Mouse (Mus musculus): ENCODE results near the gene Sertad2. TPM values are rescaled to one million over a fixed set of nuclear protein-coding genes. Genes with fewer than 3 reads are reported as not detected.

The Sertad2 gene
- polyA plus RNA-seq, 1 experiment from 2014 or later, result 30.9 TPM

GRCm38 (mm10) chr11:20659094-20659493 lies 116.0 kb downstream of the Sertad2 start:
- DNase-seq (ENCODE audit: low spot score), result no peak
- 69% methylated on average over 3 of the region's 3 CpGs for WGBS
- H3K36me3 ChIP-seq (replicated peaks; ENCODE audit: control insufficient read depth, insufficient read depth), result no peaks in the 10 kb centered on the region
- ATAC-seq (ENCODE audit: low FRiP score), result no peak
- no peak overlapping the region for H3K9ac ChIP-seq
- no peak overlapping the region for H3K27ac ChIP-seq
- H3K4me1 ChIP-seq (replicated peaks; ENCODE audit: control insufficient read depth, insufficient read depth, low read length), result peaks cover 27% of the 10 kb centered on the region
- H3K4me2 ChIP-seq (replicated peaks), result no peak overlapping the region
- no peaks in the 10 kb centered on the region for H3K27me3 ChIP-seq (ENCODE audit: control insufficient read depth, insufficient read depth, low read length)
- no peak overlapping the region for H3K4me3 ChIP-seq (replicated peaks; ENCODE audit: low read length)
- no peaks in the 10 kb centered on the region for H3K9me3 ChIP-seq (ENCODE audit: control insufficient read depth, low read length)

DNA sequence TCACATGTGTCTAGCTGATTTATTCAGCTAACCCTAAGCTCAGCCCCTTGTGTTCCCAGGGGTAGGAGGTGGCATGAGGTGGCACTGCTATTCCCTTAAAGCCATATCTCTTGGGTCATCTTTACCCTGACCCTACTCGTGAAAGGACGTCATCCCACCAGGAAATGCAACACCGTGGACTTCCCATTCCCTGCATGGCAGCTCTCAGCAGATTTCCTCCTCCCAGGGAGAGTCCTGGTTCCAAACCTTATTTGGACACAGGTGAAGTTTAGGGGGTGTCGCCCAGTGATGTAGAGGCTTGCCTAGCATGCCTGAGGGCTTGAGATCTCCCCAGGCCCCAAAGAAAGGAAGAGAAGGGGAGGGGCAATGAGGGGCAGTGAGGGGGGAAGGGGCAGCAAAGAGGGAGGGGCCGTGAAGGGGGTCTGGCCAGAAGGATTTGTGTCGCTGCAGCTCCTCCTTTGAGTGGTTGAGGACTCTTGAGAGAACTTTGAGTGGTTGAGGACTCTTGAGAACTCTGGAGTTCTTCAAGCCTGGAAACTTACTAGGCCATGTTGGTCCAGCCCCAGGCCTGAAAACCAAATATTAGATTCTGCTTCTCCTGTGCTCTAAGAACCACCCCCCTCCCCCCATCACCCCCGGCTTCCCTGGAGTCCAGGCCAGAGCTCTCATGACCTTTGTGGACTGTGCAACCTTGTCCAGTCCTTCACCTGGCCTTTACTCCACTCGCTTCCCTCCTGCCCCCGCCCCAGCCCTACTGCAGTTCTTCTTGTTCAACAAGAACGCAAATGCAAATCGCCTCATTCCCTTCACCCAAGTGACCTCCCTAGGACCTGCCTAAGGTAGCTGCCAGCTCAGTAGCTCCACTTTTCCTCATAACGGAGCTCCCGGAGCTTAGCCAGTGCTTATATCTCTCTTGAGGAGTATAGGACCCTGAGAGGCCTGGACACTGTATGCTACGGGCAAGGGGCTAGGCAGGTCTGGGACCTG lies 117.4 kb downstream of the Sertad2 start:
- DNase-seq (ENCODE audit: low spot score), result no peak
- no peak overlapping the region for H3K9ac ChIP-seq
- no peaks in the 10 kb centered on the region for H3K36me3 ChIP-seq (replicated peaks; ENCODE audit: control insufficient read depth, insufficient read depth)

DNA sequence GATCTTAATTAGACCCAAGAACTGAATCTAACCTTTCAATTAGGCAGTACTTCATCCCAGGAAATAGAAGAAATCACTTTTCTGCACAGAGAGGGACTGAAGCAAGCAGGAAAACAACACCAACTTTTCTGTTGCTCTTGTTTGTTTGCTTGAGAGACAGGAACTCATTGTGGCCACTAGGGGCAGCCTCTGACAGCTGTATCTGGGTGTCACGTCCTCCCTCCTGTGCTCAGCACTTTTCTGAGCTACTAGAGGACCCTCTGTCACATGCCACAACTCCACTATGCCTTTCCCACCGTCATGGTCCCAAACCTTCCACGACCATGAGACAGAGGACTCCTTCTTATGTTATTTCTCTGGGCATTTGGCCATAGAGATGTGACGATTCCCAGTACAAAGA lies 118.6 kb downstream of the Sertad2 start:
- ATAC-seq (ENCODE audit: low FRiP score), result no peak
- H3K9me3 ChIP-seq (ENCODE audit: control insufficient read depth, low read length), result no peaks in the 10 kb centered on the region

More for the DNA sequence above, 117.4 kb downstream of the Sertad2 start:
- no peaks in the 10 kb centered on the region for H3K27me3 ChIP-seq (ENCODE audit: control insufficient read depth, insufficient read depth, low read length)
- H3K4me2 ChIP-seq (replicated peaks), result no peak overlapping the region
- no peak overlapping the region for H3K27ac ChIP-seq
- H3K4me3 ChIP-seq (replicated peaks; ENCODE audit: low read length), result no peak overlapping the region
- ATAC-seq (ENCODE audit: low FRiP score), result no peak
- H3K4me1 ChIP-seq (replicated peaks; ENCODE audit: control insufficient read depth, insufficient read depth, low read length), result peaks cover 18% of the 10 kb centered on the region
- 89% methylated on average over 14 of the region's 14 CpGs for WGBS
- H3K9me3 ChIP-seq (ENCODE audit: control insufficient read depth, low read length), result no peaks in the 10 kb centered on the region

DNA sequence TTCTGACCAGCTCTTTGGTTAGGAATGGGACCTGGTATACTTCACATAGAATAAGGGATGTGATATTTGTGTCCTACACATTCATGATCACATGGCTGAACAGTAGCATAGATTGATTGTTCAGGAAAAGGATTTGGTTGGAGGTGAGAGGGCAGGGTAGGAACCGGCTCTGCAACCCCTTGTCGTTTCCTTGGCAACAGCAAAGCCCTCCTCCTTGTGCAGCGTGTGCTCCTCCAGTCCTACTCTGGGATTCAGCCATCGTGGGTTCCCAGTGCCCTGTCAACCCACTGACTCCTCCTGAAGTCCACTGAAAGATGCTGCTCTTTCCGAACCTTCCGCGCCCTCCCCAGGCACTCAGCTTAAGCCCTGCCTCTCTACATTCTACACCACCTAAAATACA lies 119.8 kb downstream of the Sertad2 start:
- H3K9ac ChIP-seq, result no peak overlapping the region
- H3K27ac ChIP-seq, result no peak overlapping the region
- ATAC-seq (ENCODE audit: low FRiP score), result no peak

More for the DNA sequence above, 118.6 kb downstream of the Sertad2 start:
- Histone ChIP-seq H3K4me2 (replicated peaks) (no peak overlapping the region), H3K36me3 (replicated peaks; ENCODE audit: control insufficient read depth, insufficient read depth) (no peaks in the 10 kb centered on the region), H3K9ac (no peak overlapping the region), H3K27ac (no peak overlapping the region), H3K4me1 (replicated peaks; ENCODE audit: control insufficient read depth, insufficient read depth, low read length) (peaks cover 5% of the 10 kb centered on the region), H3K4me3 (replicated peaks; ENCODE audit: low read length) (no peak overlapping the region), H3K27me3 (ENCODE audit: control insufficient read depth, insufficient read depth, low read length) (no peaks in the 10 kb centered on the region)
- no peak for DNase-seq (ENCODE audit: low spot score)
- 33% methylated on average over 4 of the region's 4 CpGs for WGBS

GRCm38 (mm10) chr11:20663580-20664198 lies 120.6 kb downstream of the Sertad2 start:
- no peaks in the 10 kb centered on the region for H3K9me3 ChIP-seq (ENCODE audit: control insufficient read depth, low read length)
- H3K4me1 ChIP-seq (replicated peaks; ENCODE audit: control insufficient read depth, insufficient read depth, low read length), result no peaks in the 10 kb centered on the region; the same call in 1 of the 2 replicates
- no peaks in the 10 kb centered on the region for H3K27me3 ChIP-seq (ENCODE audit: control insufficient read depth, insufficient read depth, low read length)
- no peak overlapping the region for H3K9ac ChIP-seq
- no peaks in the 10 kb centered on the region for H3K36me3 ChIP-seq (replicated peaks; ENCODE audit: control insufficient read depth, insufficient read depth)
- H3K27ac ChIP-seq, result no peak overlapping the region; the same call in 1 of the 2 replicates
- no peak overlapping the region for H3K4me3 ChIP-seq (replicated peaks; ENCODE audit: low read length)
- WGBS, result 19% methylated on average over 5 of the region's 5 CpGs
- ATAC-seq (ENCODE audit: low FRiP score), result 0 out of 2 replicates have a peak, but pooled peaks have one; percentile 15
- no peak for DNase-seq (ENCODE audit: low spot score)
- H3K4me2 ChIP-seq (replicated peaks), result no peak overlapping the region

More for the DNA sequence above, 119.8 kb downstream of the Sertad2 start:
- no peak for DNase-seq (ENCODE audit: low spot score)
- Histone ChIP-seq H3K4me2 (replicated peaks) (no peak overlapping the region), H3K27me3 (ENCODE audit: control insufficient read depth, insufficient read depth, low read length) (no peaks in the 10 kb centered on the region), H3K36me3 (replicated peaks; ENCODE audit: control insufficient read depth, insufficient read depth) (no peaks in the 10 kb centered on the region), H3K4me1 (replicated peaks; ENCODE audit: control insufficient read depth, insufficient read depth, low read length) (no peaks in the 10 kb centered on the region; the same call in 1 of the 2 replicates), H3K9me3 (ENCODE audit: control insufficient read depth, low read length) (no peaks in the 10 kb centered on the region), H3K4me3 (replicated peaks; ENCODE audit: low read length) (no peak overlapping the region)
- WGBS, result 60% methylated on average over 7 of the region's 7 CpGs

- no peak overlapping the region for H3K9ac ChIP-seq
- no peaks in the 10 kb centered on the region for H3K36me3 ChIP-seq (replicated peaks; ENCODE audit: control insufficient read depth, insufficient read depth)
- H3K27me3 ChIP-seq (ENCODE audit: control insufficient read depth, insufficient read depth, low read length), result no peaks in the 10 kb centered on the region
- no peaks in the 10 kb centered on the region; the same call in 1 of the 2 replicates for H3K4me1 ChIP-seq (replicated peaks; ENCODE audit: control insufficient read depth, insufficient read depth, low read length)
- WGBS, result 49% methylated on average over 9 of the region's 9 CpGs
- DNase-seq (ENCODE audit: low spot score) (no peak), ATAC-seq (ENCODE audit: low FRiP score) (no peak)
- no peaks in the 10 kb centered on the region for H3K9me3 ChIP-seq (ENCODE audit: control insufficient read depth, low read length)
- no peak overlapping the region for H3K4me2 ChIP-seq (replicated peaks)
- no peak overlapping the region for H3K4me3 ChIP-seq (replicated peaks; ENCODE audit: low read length)
- no peak overlapping the region for H3K27ac ChIP-seq
Measured at GRCm38 (mm10) chr11:20664878-20665277, 121.8 kb downstream of the Sertad2 start.

GRCm38 (mm10) chr11:20671789-20672392 lies 128.8 kb downstream of the Sertad2 start:
- DNase-seq (ENCODE audit: low spot score), result no peak
- Histone ChIP-seq H3K9ac (no peak overlapping the region), H3K4me1 (replicated peaks; ENCODE audit: control insufficient read depth, insufficient read depth, low read length) (no peaks in the 10 kb centered on the region)

DNA sequence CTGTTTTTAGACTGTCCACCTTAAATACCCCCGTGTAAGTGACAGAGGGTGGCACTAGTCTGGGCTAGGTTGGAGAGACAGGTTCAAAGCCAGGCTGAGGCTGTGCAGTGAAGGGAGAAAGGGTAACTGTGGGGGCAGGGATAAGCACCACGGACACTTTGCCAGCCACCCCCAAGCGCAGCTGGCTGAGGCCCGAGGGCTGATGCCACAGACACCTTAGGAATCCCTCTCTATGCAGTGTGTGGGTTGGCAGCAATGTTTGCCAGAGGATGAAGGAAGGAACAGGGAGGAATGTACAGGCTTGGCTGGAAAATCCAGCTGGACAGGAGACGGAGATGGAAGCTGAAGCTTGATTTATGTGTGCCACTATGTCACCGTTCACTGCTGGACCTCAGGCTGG lies 129.5 kb downstream of the Sertad2 start:
- 87% methylated on average over 6 of the region's 6 CpGs for WGBS

More at GRCm38 (mm10) chr11:20671789-20672392, 128.8 kb downstream of the Sertad2 start:
- WGBS, result 57% methylated on average over 6 of the region's 6 CpGs
- H3K27ac ChIP-seq, result no peak overlapping the region
- no peaks in the 10 kb centered on the region for H3K9me3 ChIP-seq (ENCODE audit: control insufficient read depth, low read length)
- no peak overlapping the region for H3K4me2 ChIP-seq (replicated peaks)
- no peaks in the 10 kb centered on the region for H3K36me3 ChIP-seq (replicated peaks; ENCODE audit: control insufficient read depth, insufficient read depth)
- ATAC-seq (ENCODE audit: low FRiP score), result no peak; the same call in 1 of the 2 replicates
- no peaks in the 10 kb centered on the region for H3K27me3 ChIP-seq (ENCODE audit: control insufficient read depth, insufficient read depth, low read length)
- H3K4me3 ChIP-seq (replicated peaks; ENCODE audit: low read length), result no peak overlapping the region

DNA sequence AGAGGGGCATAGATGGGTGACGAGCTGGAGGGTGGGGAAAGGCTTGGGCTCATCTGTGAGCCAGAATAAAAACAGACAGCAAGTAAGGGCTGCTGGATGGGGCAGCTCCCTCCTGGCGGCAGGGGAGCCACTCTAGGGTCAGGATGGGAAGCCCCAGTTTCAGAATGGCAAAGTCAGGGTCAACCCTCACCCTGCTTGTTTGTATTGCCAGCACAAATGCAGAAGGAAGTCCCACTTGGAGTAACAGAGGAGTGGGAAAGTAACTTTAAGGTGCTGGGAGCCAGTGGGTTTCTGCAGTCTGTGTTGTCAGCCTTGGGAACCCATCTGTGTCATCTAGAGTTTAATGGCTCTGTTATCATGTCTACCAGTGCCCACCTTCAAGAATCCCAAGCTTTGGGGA lies 136.3 kb downstream of the Sertad2 start:
- H3K27me3 ChIP-seq (ENCODE audit: control insufficient read depth, insufficient read depth, low read length), result no peaks in the 10 kb centered on the region
- H3K9me3 ChIP-seq (ENCODE audit: control insufficient read depth, low read length), result no peaks in the 10 kb centered on the region
- H3K4me2 ChIP-seq (replicated peaks), result no peak overlapping the region
- DNase-seq (ENCODE audit: low spot score) (no peak), ATAC-seq (ENCODE audit: low FRiP score) (no peak)
- H3K4me3 ChIP-seq (replicated peaks; ENCODE audit: low read length), result no peak overlapping the region
- H3K4me1 ChIP-seq (replicated peaks; ENCODE audit: control insufficient read depth, insufficient read depth, low read length), result no peaks in the 10 kb centered on the region
- no peak overlapping the region for H3K27ac ChIP-seq
- H3K36me3 ChIP-seq (replicated peaks; ENCODE audit: control insufficient read depth, insufficient read depth), result peaks cover 4% of the 10 kb centered on the region
- WGBS, result 82% methylated on average over 2 of the region's 2 CpGs
- no peak overlapping the region for H3K9ac ChIP-seq

More for the DNA sequence above, 129.5 kb downstream of the Sertad2 start:
- no peaks in the 10 kb centered on the region for H3K4me1 ChIP-seq (replicated peaks; ENCODE audit: control insufficient read depth, insufficient read depth, low read length)
- H3K36me3 ChIP-seq (replicated peaks; ENCODE audit: control insufficient read depth, insufficient read depth), result no peaks in the 10 kb centered on the region
- ATAC-seq (ENCODE audit: low FRiP score) (no peak), DNase-seq (ENCODE audit: low spot score) (no peak)
- no peak overlapping the region for H3K27ac ChIP-seq
- H3K27me3 ChIP-seq (ENCODE audit: control insufficient read depth, insufficient read depth, low read length), result no peaks in the 10 kb centered on the region
- H3K4me2 ChIP-seq (replicated peaks), result no peak overlapping the region
- no peak overlapping the region for H3K4me3 ChIP-seq (replicated peaks; ENCODE audit: low read length)
- H3K9ac ChIP-seq, result no peak overlapping the region
- H3K9me3 ChIP-seq (ENCODE audit: control insufficient read depth, low read length), result no peaks in the 10 kb centered on the region
